Mouse (Mus musculus) T-helper 17 cell (primary cell): Measurements from ENCODE around the gene Ngdn.
"Not testable (repeated sequence)": the region's sequence is repeated elsewhere in the genome, so short reads cannot be mapped to it uniquely, and the experiment has no call there.

Source experiments
- in situ Hi-C, 2 experiments: fragments of 300-600 bp; cut with MboI, MseI; formaldehyde crosslinking; loops; 1 replicate in 1 of 2; 2 replicates in 1 of 2; pipeline ENCODE4 v1.15.1; 2025; ENCODE audit warnings: high pct_unique_total_duplicates in 2 of 2

The Ngdn gene

DNA sequence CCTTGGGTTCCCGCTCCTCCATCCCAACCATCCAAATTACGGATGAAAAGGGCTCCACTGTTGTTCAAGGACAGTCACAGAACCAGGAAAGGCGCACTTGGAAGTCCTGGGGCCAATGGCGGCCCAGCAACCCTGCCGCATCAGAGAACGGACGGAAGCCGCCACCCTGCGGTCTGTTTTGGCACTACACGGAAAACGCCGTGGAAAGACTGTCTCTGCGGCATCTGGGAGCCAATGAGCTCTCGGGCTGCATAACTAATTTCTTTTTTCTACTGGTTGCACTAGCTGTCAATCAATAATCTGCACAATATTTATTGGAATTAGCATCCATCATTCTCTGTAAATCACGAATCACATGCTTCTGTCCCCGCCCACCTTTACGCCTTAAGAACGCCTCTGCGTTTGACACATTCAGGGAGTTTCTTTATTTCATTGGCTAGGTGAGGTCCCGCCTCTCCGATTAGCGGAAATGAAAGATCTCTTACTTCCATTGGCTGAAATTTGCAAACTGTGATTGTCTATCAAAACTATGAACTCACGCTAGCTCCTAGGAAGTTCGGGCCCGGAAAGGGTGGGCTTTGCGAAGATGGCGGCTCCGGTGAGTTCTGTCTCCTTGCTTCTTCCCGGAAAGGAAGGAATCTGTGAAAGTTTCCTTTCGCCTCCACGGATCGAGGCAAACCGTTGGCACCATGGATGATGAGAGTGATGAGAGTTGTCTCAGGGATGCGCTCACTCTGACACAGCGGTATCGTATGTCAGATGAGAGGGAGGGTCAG lies at the start of gene Ngdn:
TSS of gene Ngdn (plus strand) at position 464 of the 776 bp plus-strand sequence.
- in situ Hi-C loops = no loop called here

DNA sequence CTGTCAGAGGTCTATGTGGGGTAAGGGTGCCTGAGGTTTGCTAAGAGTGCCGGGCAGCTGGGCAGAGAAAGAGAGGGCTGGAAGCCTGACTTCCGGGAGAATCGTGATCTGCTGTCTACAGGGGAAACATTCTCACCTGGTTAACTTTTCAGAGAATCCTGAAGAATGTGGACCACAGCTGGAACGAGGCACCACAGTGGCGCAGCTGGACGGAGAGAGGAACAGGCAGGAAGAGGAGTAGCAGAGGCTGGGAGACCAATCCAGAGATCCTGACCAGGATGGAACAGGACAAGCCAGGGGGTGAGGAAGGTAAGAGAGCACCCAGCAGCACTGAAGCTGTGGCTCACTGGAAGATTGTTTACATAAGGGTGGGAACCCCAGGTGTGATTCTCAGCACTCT lies 49.6 kb upstream of the Ngdn start:
- in situ Hi-C loops = no loop called here

DNA sequence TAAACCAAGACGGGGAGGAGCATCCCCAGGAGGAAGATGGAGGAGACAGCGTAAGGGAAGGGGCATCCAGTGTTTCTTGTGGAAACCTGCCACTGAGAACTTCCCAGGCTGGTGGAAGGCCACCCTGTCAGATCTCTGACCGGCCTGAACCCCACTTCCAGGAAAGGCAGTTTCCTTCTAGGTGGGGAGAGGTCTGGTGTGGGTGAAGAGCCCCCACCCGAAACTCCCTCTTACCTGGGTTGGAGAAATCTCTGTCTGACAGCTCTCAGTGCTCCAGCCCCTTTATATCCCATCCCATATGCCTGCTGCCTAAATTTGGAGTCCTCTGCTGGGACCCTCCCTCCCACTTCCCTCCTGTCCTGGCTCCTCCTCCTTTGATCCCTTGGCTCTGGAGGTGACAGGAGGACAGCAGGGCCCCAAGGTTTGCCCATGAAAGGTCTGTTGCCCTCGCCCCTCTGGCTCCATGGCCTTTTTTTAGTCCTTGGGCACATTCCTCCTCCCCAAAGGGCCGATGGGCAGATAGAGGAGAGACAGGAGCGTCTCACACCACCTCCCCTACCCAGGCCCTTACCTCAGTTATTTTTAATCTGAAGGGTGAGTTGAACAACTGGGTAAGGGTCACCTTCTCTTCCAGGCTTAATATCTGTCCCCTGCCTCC lies 48.8 kb upstream of the Ngdn start, which contains the start of gene Myh6:
TSS of gene Myh6 (minus strand) at position 608 of the 658 bp plus-strand sequence.
- in situ Hi-C loops = no loop called here

DNA sequence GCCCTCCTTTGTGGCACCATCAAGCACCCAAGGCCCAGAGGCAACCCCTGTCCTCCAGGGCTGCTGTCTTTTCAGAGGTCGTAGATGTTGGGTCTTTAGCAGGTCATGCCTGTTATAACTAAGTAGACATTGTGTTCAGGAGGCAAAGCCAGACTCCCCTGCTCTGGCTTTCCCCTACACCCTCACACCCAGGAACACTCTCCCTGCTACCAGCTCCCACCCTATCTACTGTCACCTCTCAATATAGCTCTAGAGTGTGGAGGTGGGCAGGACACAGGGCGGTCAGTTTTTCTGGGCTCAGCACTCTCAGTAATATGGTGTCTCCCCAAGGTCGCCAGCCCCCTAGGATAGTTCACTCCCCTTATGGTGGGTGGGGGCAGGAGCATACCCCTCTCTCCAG lies 47.4 kb upstream of the Ngdn start:
- in situ Hi-C loops = no loop called here

DNA sequence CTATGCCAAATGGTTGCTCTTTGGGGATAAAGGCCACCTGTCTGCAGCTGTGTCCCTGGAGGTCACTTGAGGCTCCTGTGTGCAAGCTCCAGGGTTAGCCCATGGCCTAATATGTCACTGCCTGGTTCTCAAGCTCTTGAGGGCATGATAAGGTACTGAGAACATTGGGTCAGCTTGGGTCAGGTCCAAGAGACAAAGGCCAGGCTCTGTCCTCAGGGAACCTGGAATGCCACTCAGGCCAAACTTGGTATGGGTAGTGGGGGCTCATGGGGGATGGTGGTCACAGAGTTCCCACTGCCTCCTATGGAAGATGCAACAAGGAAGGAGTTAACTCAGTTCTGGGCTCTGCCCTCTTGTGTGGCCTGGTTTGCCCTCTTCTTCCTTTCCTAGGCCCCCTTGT lies 46.9 kb upstream of the Ngdn start:
- in situ Hi-C loops = no loop called here

DNA sequence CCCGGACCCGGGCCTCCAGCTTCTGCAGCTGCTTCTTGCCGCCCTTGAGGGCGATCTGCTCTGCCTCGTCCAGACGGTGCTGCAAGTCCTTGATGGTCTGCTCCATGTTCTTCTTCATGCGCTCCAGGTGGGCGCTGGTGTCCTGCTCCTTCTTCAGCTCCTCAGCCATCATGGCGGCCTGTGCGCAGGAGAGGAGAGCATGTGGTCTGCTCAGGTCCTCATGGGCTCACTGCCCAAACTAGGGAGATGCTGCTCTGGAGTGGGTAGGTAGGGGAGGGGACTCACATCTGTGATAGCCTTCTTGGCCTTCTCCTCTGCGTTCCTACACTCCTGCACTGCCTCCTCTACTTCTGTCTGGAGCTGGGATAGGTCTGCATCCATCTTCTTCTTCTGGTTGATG lies 42.5 kb upstream of the Ngdn start:
- in situ Hi-C loops = loop anchor here in 1 of 2 experiments (10.0 kb wide), 1 partner anchor 312 kb away; no protein-coding TSS in a partner anchor

DNA sequence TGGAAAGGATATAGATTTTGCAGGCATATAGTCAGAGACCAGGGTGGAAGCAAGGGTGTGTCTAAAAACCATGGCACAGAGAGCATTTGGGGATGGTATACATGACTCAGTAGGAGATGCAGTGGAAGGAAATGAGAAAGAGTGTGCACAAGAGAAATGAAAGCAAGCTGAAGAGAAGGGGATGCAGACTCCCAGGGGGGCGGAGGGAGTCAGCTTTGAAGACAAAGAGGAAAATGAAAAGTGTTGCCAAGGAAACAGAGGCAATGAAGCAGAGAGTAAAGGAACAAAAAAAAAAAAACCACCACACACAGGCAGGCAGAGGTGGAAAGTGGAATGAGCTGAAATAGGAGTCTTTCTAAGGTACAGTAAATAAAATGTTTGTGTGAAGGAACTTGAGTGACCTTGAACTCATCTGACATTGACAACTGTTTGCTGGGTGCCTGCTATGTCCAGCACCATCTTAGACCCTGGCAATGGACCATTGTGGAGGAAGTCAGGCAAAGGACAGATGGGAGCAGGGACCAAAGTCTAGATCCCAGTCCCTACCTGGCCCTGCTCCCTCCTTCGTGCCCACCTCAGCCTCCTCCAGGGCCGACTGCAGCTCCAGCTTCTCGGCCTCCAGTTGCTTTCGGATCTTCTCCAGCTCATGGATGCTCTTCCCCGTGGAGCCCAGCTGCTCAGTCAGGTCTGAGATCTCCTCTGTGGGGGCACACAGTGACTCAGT lies 41.0 kb upstream of the Ngdn start:
- in situ Hi-C loops = loop anchor here in 1 of 2 experiments (10.0 kb wide), 1 partner anchor 311 kb away; no protein-coding TSS in a partner anchor

DNA sequence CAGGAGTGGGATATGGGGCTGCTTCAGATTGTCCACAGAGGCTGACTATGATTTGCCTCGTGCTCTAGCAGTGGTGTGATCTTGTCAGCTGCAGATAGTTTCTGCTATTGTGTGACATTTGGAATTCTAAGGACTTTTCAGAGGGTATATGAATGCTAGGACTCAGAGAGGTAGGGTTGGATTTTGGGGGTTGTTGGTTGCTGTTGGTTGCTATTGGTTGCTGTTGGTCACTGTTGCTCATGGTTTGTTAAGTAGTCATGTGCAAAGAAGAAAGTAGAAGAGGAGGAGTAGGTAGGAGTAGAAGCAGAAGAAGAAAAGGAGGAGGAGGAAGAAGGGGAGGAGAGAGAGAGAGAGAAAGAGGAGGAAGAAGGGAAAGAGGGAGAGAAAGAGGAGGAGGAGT lies 38.6 kb upstream of the Ngdn start, which contains the start of gene Gm17428:
TSS of gene Gm17428 (plus strand) at position 301 of the 400 bp plus-strand sequence.
- in situ Hi-C loops = loop anchor here in 1 of 2 experiments (10.0 kb wide), 1 partner anchor 308 kb away; no protein-coding TSS in a partner anchor

DNA sequence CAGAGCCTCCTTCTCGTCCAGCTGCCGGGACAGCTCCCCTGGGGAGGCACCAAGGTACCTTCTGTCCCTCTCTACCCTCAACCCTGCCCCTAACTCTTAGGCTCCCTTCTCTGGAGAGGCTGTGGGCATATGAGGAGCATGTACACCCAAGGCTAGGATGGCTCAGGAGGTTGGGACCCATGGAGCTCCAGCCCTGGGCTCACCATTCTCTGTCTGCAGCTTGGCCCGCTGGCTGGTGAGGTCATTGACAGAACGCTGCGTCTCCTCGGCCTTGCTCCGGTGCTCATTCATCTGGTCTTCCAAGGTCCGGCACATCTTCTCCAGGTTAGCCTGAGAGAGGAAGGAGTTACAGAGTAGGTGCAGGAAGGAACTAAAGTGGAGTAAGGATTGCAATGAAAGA lies 36.6 kb upstream of the Ngdn start:
- in situ Hi-C loops = loop anchor here in 1 of 2 experiments (10.0 kb wide), 1 partner anchor 306 kb away; no protein-coding TSS in a partner anchor

DNA sequence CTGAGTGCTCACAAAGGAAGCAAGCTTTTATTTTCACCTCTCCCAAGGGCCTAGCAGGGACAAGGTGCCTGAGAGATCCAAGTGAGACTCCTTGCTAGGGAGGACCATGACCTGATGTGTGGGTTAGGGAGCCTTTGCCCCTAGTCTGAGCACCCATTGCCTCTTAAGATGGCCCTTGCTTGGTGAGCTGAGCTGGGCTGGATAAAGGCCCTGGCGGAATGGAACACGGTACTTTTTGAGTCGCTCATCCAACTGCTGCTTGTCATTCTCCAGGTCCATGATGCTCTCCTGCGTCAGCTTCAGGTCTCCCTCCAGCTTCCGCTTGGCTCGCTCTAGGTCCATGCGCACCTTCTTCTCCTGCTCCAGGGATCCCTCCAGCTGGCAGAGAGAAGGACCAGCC lies 33.3 kb upstream of the Ngdn start:
- in situ Hi-C loops = no loop called here

DNA sequence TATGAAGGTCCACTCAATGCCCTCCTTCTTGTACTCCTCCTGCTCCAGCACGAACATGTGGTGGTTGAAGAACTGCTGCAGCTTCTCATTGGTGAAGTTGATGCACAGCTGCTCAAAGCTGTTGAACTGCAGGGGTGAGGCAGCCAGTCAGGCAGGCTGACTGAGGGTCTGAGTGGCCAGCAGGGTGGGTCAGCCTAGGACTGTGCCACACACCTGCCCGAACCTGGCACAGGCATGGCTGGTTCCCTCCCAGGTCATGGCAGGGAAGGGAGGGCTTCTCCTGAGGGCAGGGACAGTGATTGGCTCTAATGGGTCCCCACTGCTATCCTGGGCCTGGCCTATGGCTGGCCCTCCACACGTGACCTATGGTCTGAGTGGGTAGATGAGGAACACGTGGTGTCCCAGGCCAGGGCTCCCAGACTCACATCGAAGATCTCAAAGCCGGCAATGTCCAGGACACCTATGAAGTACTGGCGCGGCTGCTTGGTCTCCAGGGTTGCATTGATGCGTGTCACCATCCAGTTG lies 26.8 kb upstream of the Ngdn start:
- in situ Hi-C loops = not testable (repeated sequence)

DNA sequence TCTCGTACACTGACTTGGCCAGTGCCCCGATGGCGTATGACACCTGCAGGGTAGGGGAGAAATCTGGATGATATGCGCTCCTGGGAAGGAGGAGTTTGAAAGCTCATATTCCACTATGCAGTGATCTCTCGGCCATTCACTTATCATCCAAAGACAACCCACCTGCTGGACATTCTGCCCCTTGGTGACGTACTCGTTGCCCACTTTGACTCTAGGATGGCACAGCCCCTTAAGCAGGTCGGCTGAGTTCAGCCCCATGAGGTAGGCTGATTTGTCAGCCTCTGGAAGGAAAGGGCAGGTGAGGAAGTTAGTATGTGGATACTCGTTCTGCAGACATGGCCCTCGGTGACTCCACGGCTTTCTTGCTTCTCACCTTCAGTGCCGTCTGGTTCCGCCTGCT lies 26.4 kb upstream of the Ngdn start:
- in situ Hi-C loops = no loop called here

DNA sequence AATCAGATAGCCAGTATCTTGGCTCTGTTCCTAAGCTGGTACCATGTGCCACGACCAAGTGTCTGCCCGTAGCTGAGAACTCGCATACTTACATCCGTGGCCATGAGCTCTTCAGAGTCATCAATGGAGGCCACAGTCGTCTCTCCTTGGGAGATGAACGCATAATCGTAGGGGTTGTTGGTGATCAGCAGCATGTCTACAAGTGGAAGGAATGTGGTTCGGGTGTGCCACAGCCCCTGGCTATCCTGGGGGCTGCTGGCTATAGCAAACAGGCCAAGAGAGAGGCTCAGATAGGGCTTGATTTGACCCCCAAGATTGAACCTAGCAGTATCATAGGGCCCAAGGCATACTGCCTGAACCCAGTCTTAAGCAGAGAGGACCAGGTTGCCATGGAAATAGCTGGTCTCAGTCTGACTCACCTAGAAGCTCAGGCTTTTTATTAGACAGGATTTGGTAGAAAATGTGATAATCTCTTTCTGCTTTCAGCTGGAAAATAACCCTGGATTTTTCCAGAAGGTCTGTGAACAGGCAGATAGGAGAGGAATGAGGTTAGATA lies 25.3 kb upstream of the Ngdn start:
- in situ Hi-C loops = no loop called here

DNA sequence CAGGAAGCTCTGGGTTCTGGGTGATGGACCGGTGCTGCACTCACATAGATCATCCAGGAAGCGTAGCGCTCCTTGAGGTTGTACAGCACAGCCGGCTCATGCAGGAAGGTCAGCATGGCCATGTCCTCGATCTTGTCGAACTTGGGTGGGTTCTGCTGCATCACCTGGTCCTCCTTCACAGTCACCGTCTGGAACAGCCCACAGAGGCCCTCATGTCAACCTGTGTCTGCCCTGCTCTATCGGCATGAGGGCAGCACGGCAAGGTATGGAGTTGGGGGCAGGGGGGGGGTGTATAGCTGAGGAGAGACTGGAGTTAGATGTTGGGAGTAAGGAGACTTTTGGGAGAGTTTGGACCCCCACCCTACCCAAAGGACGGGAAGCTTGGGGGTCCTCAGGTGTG lies 23.1 kb upstream of the Ngdn start:
- in situ Hi-C loops = no loop called here

DNA sequence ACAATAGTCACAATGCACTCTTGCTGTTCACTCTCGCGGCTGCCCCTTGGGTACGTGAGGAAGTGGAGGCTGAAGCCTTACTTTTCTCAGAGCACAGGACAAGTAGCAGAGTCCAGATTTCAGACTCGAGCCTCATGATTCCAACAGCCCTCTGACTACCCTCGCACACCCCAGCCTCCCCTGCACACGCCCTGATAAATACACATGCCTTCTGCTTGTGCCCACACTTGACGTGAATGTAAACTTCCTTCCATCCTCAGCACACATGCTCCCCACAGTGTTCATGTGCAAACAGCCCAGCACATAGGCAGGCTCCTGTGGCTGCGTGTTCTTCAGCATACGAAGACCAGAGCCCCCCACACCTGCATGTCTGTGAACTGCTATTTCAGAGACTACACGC lies 21.6 kb upstream of the Ngdn start:
- in situ Hi-C loops = no loop called here

DNA sequence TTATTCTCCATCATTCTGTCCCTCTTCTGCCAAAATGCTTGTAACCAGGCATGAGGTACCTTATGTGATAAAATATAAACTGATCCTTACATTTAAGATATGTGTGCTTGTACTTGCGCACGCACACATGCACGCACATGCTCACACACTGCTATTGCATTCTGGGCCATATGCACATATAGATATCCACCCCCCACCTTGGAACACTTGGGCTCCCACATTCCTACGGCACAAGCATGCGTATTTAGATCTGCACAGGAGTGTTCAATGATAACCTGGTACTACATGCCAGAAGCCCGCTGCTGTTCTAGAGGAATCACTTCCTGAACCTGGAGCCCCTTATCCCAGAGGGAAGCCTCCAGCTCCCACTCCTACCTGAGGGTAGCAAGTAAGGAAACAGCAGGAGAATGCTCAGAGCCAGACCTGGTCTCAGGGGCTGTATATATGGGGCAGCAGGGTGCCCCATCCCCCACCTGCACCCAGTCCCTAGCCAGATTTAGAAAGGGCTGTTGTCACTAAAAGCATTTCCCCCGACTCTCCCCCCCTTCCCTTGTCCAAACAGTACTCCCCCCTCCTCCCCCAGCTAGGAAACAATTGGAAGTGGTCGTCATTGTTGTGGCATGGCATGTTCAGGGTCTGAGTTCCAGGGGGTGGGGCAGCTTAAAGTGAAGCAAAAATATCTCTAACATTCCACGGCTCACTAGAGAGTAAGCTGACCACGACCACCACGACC lies 21.0 kb upstream of the Ngdn start, which contains the start of gene Myh7:
TSS of gene Myh7 (minus strand) at position 491 of the 733 bp plus-strand sequence.
- in situ Hi-C loops = no loop called here

DNA sequence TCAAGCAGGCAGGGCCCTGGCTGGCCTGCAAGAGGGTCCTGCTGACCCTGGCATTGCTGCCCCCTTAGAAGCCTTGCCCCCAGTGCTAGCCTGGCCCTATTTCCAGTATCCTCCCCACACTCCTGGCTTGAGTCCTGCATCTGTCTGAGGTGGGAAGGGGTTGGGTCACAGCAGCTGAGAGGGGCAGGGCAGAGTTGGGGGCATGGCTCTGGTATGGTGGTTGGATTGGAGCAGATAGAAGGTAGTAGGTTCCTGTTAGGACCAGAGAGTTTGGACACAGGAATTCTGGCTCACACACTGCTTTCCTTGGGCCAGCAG lies 20.4 kb upstream of the Ngdn start:
- in situ Hi-C loops = no loop called here

DNA sequence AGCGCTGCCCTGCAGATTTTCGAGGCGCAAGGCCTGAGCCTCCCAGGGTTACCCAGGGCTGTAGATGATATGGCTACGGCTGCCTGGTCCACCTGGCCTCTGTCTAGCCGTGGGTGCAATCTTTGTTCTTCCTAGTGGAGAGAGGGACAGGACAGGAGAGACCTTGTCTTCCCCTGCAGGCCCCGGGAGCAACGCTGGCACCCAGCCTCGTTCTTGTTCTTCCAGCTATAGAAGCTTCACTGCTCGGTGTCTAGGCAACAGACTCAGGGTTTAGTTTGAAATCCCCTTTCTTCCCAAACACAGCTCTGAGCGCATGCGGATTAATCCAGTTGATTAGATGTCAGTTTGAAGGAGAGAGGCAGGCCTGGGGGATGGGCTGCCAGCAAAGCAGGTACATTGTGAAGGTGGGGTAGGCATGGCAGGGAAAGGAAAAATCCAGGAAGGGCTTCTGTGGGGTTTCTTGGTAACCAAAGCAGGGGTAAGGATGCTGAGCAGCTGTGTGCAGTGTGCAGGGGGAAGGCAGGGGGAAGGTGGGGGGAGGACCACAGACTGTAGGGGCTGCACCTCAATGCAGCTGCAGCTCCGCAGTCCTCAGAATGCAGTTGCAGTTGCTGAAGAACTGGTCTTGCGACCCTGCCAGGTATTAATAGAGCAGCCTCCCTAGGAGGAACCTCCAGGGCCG lies 19.7 kb upstream of the Ngdn start:
- in situ Hi-C loops = no loop called here

DNA sequence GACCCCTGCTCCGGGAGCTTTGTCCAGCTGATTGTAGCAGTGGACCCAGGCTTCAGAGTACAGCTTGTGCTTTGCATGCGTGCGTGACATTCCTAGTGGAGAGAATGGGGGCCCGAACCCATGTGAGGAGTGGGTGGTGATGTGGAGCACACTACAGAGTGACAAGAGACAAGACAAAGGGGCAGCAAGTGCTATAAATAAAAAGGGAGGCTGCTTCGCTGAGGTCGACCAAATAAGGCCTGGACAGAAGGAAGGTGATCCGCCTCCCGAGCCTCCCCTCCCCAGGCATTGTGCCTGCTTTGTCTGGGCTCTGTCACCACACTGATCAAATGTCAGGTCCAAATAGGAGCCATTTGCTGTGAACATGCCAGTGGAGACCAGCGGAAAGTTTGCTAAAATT lies 18.5 kb upstream of the Ngdn start:
- in situ Hi-C loops = no loop called here

DNA sequence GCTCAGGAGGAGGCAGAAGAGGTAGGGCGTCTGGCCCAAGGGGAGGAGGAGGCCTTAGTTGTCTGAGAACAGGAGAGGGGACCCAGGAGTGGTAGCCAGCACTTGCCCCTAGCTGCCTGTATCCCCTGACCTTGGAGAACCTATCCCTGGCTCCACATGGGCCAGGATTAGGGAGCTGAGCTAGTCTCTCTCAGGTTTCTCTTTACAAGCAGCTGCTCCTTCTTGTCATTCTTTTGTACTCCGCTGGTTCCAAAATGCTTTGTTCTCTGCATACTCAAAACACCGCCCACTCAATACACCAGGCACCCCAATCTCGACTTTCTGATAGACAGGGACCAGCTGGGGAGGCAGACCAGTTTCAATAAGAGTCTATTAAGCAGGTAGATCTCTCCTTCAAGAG lies 18.0 kb upstream of the Ngdn start:
- in situ Hi-C loops = no loop called here
